Mouse (Mus musculus) midbrain, embryonic 15.5 days (tissue): ENCODE data around the gene Ddx6. TPM values are rescaled to one million over a fixed set of nuclear protein-coding genes. Genes with fewer than 3 reads are reported as not detected.
"Not testable (repeated sequence)": the region's sequence is repeated elsewhere in the genome, so short reads cannot be mapped to it uniquely, and the experiment has no call there.

ENCODE experiments used
- ATAC-seq: fragments of 200-750 bp; cut with Nextera tagmentation; replicated peaks from 2 replicates; pipeline ENCODE4 v1.8.0; 2017; ENCODE audit warnings: moderate TSS enrichment
- H3K27ac ChIP-seq: fragments of 300-500 bp; sonication (generic); 2 replicates; pipeline ENCODE4 v1.5.1; 2015; ENCODE audit warnings: mild to moderate bottlenecking, inconsistent platforms
- H3K27me3 ChIP-seq: fragments of 300-500 bp; sonication (generic); replicated peaks from 2 replicates; pipeline ENCODE4 v1.6.1; 2015; ENCODE audit warnings: inconsistent platforms
- H3K36me3 ChIP-seq: fragments of 300-500 bp; sonication (generic); replicated peaks from 2 replicates; pipeline ENCODE4 v1.6.1; 2015; ENCODE audit warnings: inconsistent platforms
- H3K4me1 ChIP-seq: fragments of 300-500 bp; sonication (generic); 2 replicates; pipeline ENCODE4 v1.6.1; 2015; ENCODE audit warnings: inconsistent platforms
- H3K4me2 ChIP-seq: fragments of 300-500 bp; sonication (generic); 2 replicates; pipeline ENCODE4 v1.6.1; 2015; ENCODE audit warnings: inconsistent platforms, mild to moderate bottlenecking, moderate library complexity
- H3K4me3 ChIP-seq: fragments of 300-500 bp; sonication (generic); 2 replicates; pipeline ENCODE4 v1.5.1; 2015; ENCODE audit warnings: mild to moderate bottlenecking, inconsistent platforms
- H3K9ac ChIP-seq: fragments of 300-500 bp; sonication (generic); 2 replicates; pipeline ENCODE4 v1.6.1; 2015; ENCODE audit warnings: mild to moderate bottlenecking, inconsistent platforms
- H3K9me3 ChIP-seq: fragments of 300-500 bp; sonication (generic); 2 replicates; pipeline ENCODE4 v1.6.1; 2016; ENCODE audit warnings: inconsistent platforms
- WGBS: fragments of 180-500 bp; shearing (Covaris S2); methylation state at CpG from one replicate; pipeline ENCODE4 v1.1.7; 2015; ENCODE audit warnings: mixed read lengths; 5-methylcytosine and 5-hydroxymethylcytosine counted together
- polyA plus RNA-seq: library from polyadenylated mRNA; unstranded; fragments of >200 nt; fragmentation: Nextera tagmentation; extraction: Ambion mirVana; gene quantifications from 2 replicates; pipeline ENCODE4 v1.2.1, GENCODE M21; 2015

The Ddx6 gene
- polyA plus RNA-seq, 1 experiment from 2014 or later = 22.6 TPM

DNA sequence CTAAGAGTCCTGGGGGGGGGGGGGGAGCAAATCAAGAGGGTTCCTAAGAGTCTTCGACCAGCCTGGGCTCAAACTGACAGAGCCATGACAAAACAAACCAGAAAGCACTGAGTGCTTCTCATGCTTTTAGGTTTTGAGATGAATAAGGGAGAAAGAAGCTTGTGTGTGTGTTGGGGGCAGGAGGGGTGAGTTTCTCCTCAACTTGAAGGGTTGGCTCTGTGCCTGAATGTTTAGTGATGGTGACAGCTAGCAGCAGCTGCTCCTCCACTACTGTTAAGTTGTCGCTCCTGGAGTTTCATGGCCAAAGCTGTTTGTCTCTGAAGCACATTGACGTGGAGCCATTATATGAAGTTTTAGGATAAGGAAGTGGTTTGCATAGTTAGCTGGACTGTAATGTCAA lies 16.4 kb downstream of the Ddx6 start:
- H3K9me3 ChIP-seq = no peaks in the 10 kb centered on the region
- ATAC-seq = no peak
- WGBS = 54% methylated on average over 3 of the region's 3 CpGs
- H3K27ac ChIP-seq = no peak overlapping the region
- H3K9ac ChIP-seq = no peak overlapping the region
- H3K4me2 ChIP-seq = no peak overlapping the region
- H3K27me3 ChIP-seq = no peaks in the 10 kb centered on the region
- H3K4me3 ChIP-seq = no peak overlapping the region
- H3K36me3 ChIP-seq = peaks cover 54% of the 10 kb centered on the region
- H3K4me1 ChIP-seq = no peaks in the 10 kb centered on the region

DNA sequence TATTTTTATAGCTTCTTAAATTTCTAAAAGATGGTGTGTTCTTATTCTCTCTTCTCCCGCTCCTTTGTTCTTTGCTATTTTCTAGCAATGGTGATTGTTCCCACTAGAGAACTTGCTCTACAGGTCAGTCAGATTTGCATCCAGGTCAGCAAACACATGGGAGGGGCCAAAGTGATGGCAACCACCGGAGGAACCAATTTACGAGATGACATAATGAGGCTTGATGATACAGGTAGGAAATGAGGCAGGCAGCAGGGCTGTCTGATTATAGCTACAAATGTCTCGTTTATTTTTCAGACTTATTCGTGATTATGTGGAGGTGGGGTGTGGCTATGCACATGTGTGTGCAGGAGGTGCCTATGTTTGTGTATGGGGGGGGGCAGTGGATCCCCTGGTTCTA lies 19.7 kb downstream of the Ddx6 start:
- H3K27ac ChIP-seq = no peak overlapping the region
- WGBS = 80% methylated on average over 5 of the region's 5 CpGs

DNA sequence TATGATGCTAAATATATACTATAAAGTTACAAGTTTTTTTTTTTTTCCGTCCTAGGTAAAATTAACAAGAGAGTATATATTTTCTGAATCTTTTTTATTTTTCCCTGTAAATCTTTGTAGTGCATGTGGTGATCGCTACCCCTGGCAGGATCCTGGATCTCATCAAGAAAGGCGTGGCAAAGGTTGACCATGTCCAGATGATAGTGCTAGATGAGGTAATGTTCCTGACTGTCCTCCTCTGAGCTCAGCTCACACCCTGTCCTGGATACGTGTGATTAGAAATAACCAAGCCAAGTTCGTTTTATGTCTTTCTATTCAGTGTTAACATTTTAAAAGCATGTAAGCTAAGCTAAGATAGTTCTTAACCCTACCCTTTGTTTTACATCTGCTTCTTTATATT lies 21.6 kb downstream of the Ddx6 start:
- peaks cover 55% of the 10 kb centered on the region for H3K36me3 ChIP-seq
- no peak overlapping the region for H3K9ac ChIP-seq
- ATAC-seq = no peak
- no peak overlapping the region for H3K4me3 ChIP-seq
- no peak overlapping the region for H3K27ac ChIP-seq
- H3K27me3 ChIP-seq = no peaks in the 10 kb centered on the region
- 88% methylated on average over 5 of the region's 5 CpGs for WGBS
- H3K4me1 ChIP-seq = no peaks in the 10 kb centered on the region
- no peak overlapping the region for H3K4me2 ChIP-seq
- H3K9me3 ChIP-seq = no peaks in the 10 kb centered on the region

More for the DNA sequence above, 19.7 kb downstream of the Ddx6 start:
- Histone ChIP-seq H3K4me1 (no peaks in the 10 kb centered on the region), H3K9ac (no peak overlapping the region), H3K36me3 (peaks cover 50% of the 10 kb centered on the region), H3K9me3 (no peaks in the 10 kb centered on the region), H3K27me3 (no peaks in the 10 kb centered on the region), H3K4me3 (no peak overlapping the region), H3K4me2 (no peak overlapping the region)
- no peak for ATAC-seq

DNA sequence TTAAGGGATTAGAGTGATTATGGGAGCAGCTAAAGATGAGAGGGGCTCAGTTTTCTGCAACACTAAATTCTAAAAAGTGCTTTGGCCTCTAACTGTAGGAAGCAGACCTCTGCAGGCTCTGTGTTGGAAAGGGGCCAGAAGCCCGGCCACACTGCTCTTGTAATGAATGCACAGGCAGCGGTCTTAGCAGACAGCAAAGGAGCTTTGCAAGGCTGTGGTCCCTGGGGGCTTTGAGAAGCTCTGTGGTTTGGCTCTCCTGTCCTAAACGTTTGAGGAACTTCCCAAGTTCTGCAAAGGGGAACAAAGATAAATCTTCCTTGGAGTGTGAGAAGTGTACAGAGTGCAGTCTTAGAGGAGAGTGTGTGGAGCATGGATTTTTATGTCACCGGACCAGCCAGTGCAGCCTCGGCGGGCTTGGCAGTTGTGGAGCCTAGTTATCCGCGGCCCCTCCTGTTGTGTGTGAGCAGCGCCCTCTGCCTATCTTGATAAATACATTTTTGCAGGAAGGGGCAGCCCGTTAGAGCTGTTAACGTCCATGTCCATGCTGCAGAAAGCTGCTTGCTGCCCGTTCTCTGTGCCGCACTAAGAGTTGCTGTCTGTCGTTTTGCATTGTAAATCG lies 33.0 kb downstream of the Ddx6 start:
- H3K27ac ChIP-seq = no peak overlapping the region
- no peaks in the 10 kb centered on the region for H3K27me3 ChIP-seq
- ATAC-seq = no peak
- no peak overlapping the region for H3K4me3 ChIP-seq
- no peak overlapping the region for H3K9ac ChIP-seq
- 64% methylated on average over 15 of the region's 15 CpGs for WGBS
- H3K4me1 ChIP-seq = no peaks in the 10 kb centered on the region
- H3K9me3 ChIP-seq = no peaks in the 10 kb centered on the region
- no peak overlapping the region for H3K4me2 ChIP-seq
- H3K36me3 ChIP-seq = peaks cover 36% of the 10 kb centered on the region

DNA sequence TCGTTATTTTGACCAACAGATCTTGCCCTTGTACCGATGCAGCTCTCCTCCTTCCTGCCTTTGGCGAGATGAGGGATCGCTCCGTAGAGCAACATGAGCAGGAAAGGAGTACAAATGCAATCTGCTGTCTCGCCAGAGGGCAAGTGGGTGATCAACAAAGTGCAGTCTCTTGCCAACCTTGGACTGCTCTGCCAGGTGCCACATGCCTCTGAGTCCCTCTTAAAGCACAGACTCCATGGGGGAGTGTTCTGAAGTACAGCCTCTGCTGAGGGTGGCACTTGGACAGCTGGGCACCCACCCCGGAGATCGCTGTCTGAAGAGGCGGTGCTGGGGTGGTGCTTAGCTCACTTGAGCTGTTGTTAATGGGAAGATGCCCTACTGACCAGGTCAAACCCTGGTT lies 34.0 kb downstream of the Ddx6 start:
- not testable (repeated sequence) for H3K4me2 ChIP-seq, H3K27me3 ChIP-seq, ATAC-seq, H3K9ac ChIP-seq, H3K4me1 ChIP-seq, H3K27ac ChIP-seq, H3K9me3 ChIP-seq, H3K4me3 ChIP-seq
- H3K36me3 ChIP-seq = peaks cover 36% of the 10 kb centered on the region
- WGBS = 86% methylated on average over 9 of the region's 9 CpGs

DNA sequence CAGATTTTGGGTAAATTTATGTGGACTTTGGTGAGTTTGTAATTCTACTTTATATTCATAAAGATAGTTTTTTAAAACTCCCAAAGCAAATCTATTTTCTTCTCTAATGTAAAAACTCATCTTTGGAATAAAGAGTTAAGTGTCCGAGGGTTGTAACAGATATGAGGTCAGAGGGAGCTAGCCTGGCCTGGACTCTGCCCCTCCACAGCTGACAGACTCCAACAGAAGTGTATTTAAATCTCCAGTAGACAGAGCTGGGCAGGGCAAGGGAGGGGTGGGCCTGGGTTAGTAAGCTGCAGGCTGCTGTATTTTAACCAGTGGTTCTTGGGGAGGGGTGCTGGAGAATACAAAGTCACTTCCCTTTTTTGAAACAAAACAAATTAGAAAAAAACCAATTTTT lies 35.3 kb downstream of the Ddx6 start:
- not testable (repeated sequence) for ATAC-seq, H3K9ac ChIP-seq, H3K27ac ChIP-seq, H3K4me1 ChIP-seq, H3K4me3 ChIP-seq, H3K9me3 ChIP-seq, H3K4me2 ChIP-seq, H3K27me3 ChIP-seq
- 86% methylated on average over 1 of the region's 1 CpGs for WGBS
- H3K36me3 ChIP-seq = peaks cover 28% of the 10 kb centered on the region

DNA sequence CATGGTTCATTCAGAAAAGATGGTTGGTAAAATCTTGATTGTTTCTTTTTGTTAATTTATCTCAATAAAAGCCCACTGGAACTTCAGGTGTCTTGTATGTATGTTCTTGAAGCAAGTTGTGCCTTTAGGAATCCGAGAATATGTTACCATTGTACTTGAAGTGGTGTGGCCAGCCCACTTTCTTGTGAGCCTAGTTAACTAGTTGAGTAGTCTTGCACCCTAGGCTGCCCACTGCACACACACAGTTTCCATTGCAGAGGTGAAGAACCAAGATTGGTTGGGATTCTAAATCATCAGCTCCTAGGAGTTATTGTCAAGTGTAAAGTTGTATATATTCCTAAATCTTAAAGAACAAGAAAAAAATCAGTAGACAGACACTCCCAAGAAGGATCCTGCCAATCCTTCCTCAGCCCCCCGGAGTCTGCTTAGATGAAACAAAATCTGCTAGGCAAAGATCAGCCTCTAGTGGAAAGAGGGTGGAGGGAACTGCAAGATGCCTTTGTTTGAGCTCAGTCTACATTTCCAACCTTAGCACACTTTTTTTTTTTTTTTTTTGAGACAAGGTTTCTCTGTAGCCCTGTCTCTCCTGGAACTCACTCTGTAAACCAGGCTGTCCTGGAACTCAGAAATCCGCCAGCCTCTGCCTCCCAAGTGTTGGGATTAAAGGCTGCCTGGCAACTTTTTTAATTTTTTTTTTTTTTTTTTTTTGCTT lies 36.1 kb downstream of the Ddx6 start:
- WGBS = 84% methylated on average over 3 of the region's 3 CpGs
- no peak for ATAC-seq
- Histone ChIP-seq H3K4me1 (no peaks in the 10 kb centered on the region), H3K27me3 (no peaks in the 10 kb centered on the region), H3K4me3 (no peak overlapping the region), H3K9ac (no peak overlapping the region), H3K9me3 (no peaks in the 10 kb centered on the region), H3K27ac (no peak overlapping the region), H3K36me3 (peaks cover 22% of the 10 kb centered on the region), H3K4me2 (no peak overlapping the region)

DNA sequence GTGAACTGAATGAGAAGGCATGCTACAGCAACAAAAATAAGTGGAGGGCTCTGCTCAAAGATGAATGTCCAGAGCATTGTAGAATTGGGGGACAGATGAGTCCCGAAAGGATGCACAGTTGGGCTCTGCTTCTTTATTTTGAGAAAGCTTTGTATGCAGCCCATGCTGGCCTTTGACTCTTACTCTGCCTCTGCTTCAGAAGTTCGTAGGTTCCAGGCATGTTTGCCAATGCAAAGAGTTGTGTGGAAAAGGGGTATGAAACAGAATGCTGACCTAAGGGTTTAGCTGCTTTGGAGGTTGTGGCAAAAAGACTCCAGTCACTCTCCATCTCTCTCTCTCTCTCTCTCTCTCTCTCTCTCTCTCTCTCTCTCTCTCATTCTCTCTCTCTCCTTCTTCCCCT lies 36.9 kb downstream of the Ddx6 start:
- Histone ChIP-seq H3K27ac (no peak overlapping the region), H3K36me3 (peaks cover 14% of the 10 kb centered on the region; the same call in 1 of the 2 replicates), H3K9me3 (no peaks in the 10 kb centered on the region), H3K9ac (no peak overlapping the region), H3K4me1 (no peaks in the 10 kb centered on the region), H3K4me3 (no peak overlapping the region), H3K27me3 (no peaks in the 10 kb centered on the region), H3K4me2 (no peak overlapping the region)
- 92% methylated on average over 2 of the region's 2 CpGs for WGBS
- ATAC-seq = no peak

DNA sequence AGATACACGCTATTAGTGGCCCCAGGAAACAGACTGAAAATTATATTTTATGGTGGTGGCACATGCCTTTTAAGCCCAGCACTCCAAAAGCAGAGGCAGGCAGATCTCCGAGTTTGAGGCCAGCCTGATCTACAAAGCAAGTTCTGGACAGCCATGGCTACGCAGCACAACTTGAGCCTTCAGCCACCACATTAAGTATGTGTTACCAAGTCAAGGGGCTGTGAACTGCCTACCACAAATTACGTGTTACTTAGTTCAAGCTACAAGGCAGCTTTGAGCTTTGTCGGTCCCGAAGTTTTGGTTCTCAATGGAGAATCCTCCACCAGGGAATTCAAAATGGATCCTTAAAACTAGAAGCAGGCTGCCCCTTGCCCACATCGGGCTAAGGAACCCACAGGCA lies 38.4 kb downstream of the Ddx6 start:
- no peak for ATAC-seq
- Histone ChIP-seq H3K4me1 (no peaks in the 10 kb centered on the region), H3K27ac (no peak overlapping the region), H3K9ac (no peak overlapping the region), H3K4me3 (no peak overlapping the region), H3K9me3 (no peaks in the 10 kb centered on the region), H3K4me2 (no peak overlapping the region), H3K36me3 (peaks cover 8% of the 10 kb centered on the region; the same call in 1 of the 2 replicates), H3K27me3 (no peaks in the 10 kb centered on the region)
- WGBS = 95% methylated on average over 7 of the region's 7 CpGs

DNA sequence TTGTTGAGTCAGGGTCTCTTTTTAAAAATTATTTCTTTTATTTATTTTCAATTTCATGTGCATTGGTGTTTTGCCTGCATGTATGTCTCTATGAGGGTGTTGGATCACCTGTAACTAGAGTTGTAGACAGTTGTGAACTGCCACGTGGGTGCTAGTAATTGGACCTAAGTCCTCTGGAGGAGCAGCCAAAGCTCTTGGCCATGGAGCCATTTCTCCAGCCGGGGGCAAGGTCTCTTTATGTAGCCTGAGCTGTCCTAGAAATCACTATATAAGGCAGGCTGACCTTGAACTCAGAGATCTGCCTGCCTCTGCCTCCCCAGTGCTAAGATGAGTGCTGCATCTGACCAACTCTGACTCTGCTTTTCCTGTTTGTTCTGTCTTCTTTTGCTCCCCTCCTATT lies 39.5 kb downstream of the Ddx6 start:
- H3K9me3 ChIP-seq = no peaks in the 10 kb centered on the region
- no peak for ATAC-seq

DNA sequence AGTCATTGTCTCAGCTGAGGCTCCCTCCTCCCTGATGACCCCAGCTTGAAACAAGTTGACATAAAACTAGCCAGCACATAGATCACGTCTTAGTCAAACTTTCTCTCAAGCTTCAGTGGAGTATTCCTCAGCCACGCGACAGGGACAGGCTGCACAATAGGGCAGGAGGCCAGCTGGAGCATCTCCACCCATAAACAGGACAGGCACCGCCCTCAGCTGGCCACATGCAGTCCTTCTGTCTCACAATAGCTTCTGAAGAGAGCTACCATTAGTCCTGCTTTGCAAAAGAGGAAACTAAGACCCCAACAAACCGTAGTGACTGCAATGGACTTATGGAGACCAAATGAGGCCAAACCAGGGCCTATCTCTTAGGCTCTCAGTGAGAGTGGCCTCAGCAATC lies 40.8 kb downstream of the Ddx6 start:
- H3K27ac ChIP-seq = no peak overlapping the region
- H3K4me1 ChIP-seq = no peaks in the 10 kb centered on the region
- no peak for ATAC-seq
- H3K4me3 ChIP-seq = no peak overlapping the region
- no peak overlapping the region for H3K4me2 ChIP-seq
- no peak overlapping the region for H3K9ac ChIP-seq
- WGBS = 76% methylated on average over 5 of the region's 5 CpGs
- no peaks in the 10 kb centered on the region for H3K9me3 ChIP-seq
- H3K36me3 ChIP-seq = 0 out of 2 replicates have a peak, but pooled peaks cover 2% of the 10 kb centered on the region
- H3K27me3 ChIP-seq = no peaks in the 10 kb centered on the region

More for the DNA sequence above, 39.5 kb downstream of the Ddx6 start:
- 90% methylated on average over 2 of the region's 2 CpGs for WGBS
- Histone ChIP-seq H3K9ac (no peak overlapping the region), H3K4me3 (no peak overlapping the region), H3K36me3 (0 out of 2 replicates have a peak, but pooled peaks cover 2% of the 10 kb centered on the region), H3K4me1 (no peaks in the 10 kb centered on the region), H3K4me2 (no peak overlapping the region), H3K27ac (no peak overlapping the region), H3K27me3 (no peaks in the 10 kb centered on the region)

DNA sequence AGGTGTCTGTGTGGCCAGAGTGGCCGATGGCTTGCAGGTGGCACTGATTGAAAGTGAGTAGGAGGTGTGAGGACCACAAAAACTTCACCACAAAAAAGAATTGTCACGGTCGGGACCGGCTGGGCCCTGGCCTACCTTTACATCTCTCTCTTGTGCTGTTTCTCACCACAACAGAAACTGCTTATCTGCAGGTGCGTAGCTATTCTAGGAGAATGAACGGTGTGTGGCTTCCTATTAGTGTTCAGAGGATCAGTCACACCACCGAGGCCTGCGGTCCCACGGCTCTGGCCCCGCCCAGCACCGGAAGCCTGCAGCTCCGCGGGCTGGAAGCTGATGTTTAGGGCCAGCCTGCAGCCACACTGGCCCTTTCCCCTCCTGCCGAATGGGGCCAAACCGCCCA lies 41.2 kb downstream of the Ddx6 start:
- Histone ChIP-seq H3K4me1 (no peaks in the 10 kb centered on the region), H3K4me2 (no peak overlapping the region), H3K9me3 (no peaks in the 10 kb centered on the region), H3K4me3 (no peak overlapping the region), H3K9ac (no peak overlapping the region), H3K36me3 (no peaks in the 10 kb centered on the region), H3K27ac (no peak overlapping the region), H3K27me3 (no peaks in the 10 kb centered on the region)
- no peak for ATAC-seq
- WGBS = 70% methylated on average over 15 of the region's 15 CpGs

DNA sequence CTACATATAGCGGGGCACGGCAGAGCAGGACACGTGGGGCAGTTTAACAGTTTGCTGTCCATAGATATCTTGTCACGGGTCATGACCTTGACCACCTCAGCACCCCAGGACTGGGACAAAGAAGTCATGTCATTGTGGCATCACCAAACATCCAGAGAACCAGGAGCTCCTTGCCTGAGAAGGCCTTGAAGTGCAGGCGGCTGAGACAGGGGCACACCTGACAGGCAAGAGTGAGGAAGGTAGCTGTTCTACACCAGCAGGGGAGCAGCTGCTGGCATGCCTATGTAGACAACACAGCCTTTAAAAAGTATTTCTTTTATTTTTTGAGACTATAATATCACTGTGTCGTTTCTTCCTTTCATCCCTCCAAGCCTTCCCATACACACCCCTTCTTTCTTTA lies 41.7 kb downstream of the Ddx6 start:
- Histone ChIP-seq H3K4me2 (no peak overlapping the region), H3K9me3 (no peaks in the 10 kb centered on the region), H3K4me3 (no peak overlapping the region), H3K9ac (no peak overlapping the region), H3K36me3 (no peaks in the 10 kb centered on the region), H3K4me1 (no peaks in the 10 kb centered on the region), H3K27ac (no peak overlapping the region), H3K27me3 (no peaks in the 10 kb centered on the region)
- ATAC-seq = no peak
- 90% methylated on average over 6 of the region's 6 CpGs for WGBS
